Mouse (Mus musculus) c-Kit-positive CD71-positive TER-119-positive erythroid progenitor cells, embryonic 14.5 days (primary cell): Measurements from ENCODE around the gene Ust.

ENCODE experiments used
- DNase-seq: peaks from one replicate; pipeline ENCODE4 v3.0.0-alpha.2; 2013; ENCODE audit warnings: low spot score

Ust gene

GRCm38 (mm10) chr10:8174697-8175096 lies 343.9 kb downstream of the Ust start:
- DNase-seq: no peak

- no peak for DNase-seq
Observed at GRCm38 (mm10) chr10:8174230-8174629, 344.4 kb downstream of the Ust start.

- DNase-seq: no peak
Observed at GRCm38 (mm10) chr10:8173032-8173431, 345.6 kb downstream of the Ust start.

- no peak for DNase-seq
Observed at GRCm38 (mm10) chr10:8171556-8171955, 347.1 kb downstream of the Ust start.
